Mouse (Mus musculus) brain, embryonic 14.5 days (tissue): ENCODE data around the gene Zbtb18.

Experiments
- CTCF ChIP-seq: fragments of 200-500 bp; IDR thresholded peaks from 2 replicates; pipeline ENCODE4 v1.5.1; 2012; ENCODE audit warnings: inconsistent platforms, mild to moderate bottlenecking, moderate library complexity, borderline replicate concordance; ENCODE audit not compliant: insufficient read depth, insufficient read length; ENCODE audit errors: extremely low read depth
- POLR2A ChIP-seq: fragments of 200-500 bp; IDR thresholded peaks from 2 replicates; pipeline ENCODE4 v1.6.1; 2012; ENCODE audit warnings: mild to moderate bottlenecking, inconsistent platforms, borderline replicate concordance; ENCODE audit not compliant: poor library complexity, insufficient read depth, insufficient read length, severe bottlenecking; ENCODE audit errors: extremely low read depth

DNA sequence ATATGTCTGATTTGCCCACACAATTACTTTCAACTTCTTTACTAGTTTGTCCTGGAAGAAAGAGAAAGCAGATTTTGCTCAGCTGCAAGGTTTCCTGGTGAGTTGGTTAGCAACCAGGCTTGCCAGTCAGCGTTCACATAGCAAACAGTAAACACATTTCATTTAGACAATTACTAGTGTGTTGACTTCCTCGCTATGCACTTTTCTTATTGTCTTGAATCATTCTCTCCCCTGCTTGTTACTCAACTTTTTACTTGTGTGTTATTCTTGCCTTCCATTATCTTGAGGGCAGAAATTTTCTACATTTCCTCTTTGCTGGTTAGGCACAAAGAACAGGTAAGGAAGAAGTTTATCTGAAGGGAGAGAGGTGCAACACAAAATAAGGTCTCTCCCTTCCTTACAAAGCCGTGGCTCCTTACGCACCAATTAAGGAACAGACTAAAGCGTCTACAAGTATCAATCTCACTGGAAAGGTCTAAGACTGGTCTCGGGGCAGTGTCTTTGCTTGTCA is 1.1 kb upstream of the Zbtb18 start:
- TF ChIP-seq CTCF (no peak), POLR2A (no peak)
